Mouse (Mus musculus): ENCODE results near the gene Gss.

Gss gene

GRCm38 (mm10) chr2:155592137-155592853, at the start of gene Gss:
Gss (minus strand) TSS chr2:155592810.
- DNase-seq, result peak; percentile 99 to 100

DNA sequence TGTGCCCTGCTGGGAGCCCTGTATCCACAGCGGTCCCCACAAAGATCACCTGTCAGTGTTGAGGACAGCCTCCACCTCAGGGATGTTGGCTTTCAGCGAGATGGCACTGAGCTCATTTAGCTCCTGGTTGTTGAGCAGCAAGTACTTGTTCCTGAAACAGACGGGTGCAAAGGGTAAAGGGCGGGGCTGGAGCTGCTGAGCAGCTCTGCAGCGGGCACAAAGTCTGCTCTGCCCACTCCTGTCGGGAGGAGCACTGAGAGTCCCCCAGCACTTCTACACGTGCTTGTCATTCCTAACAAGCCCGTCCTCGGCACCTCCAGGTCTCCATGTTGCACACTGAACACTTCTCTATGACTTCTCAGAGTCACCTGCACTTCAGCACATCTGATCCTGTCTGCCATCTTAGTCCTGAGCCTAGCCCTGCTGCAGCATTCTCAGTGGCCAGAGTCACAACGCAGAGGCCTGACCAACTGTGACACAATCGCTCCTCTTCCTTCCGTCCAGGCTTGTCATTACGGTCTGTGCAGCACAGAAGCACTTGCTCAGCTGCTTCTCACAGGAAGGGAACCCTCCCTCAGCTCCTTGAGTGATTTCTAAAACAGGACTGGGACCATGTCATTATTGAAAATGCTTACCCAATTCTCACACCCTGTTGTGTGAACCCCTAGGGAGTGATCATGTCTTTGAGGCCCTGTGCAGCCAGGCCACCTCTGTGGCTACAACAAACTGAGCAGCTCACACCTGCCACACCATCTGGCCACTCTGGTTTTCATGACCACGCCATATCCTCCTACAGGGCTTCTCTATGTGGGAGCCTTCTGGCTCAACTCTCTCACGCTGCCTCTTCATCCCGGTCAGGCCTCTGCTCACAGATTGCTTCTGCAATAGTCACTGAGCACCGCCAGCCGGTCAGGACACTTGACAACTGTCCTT, 49.2 kb upstream of the Gss start:
- no peak for DNase-seq

GRCm38 (mm10) chr2:155640656-155641055, 48.0 kb upstream of the Gss start:
- DNase-seq, result no peak

GRCm38 (mm10) chr2:155637411-155637810, 44.8 kb upstream of the Gss start:
- DNase-seq, result no peak

- no peak for DNase-seq
These were observed 44.3 kb upstream of the Gss start for GRCm38 (mm10) chr2:155636881-155637280.

DNA sequence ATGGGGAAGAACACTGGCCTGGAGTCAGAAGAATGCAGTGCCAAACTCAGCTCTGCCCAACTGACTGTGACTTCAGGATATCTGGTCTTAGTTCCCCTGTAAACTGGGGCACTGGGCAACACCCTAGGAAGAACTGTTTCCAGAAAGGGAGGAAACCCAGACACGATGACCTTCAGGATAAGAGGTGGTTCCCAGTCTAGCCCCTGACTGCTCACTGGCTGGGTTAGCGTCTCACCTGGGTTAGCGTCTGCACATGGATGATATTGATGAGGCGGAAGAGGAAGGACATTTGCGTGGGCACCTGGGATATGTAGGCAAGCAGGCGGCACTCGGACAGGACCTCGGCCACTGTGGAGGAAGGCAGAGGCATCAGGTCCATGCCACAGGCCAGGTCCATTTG, 43.4 kb upstream of the Gss start:
- no peak for DNase-seq

GRCm38 (mm10) chr2:155634562-155634961, 42.0 kb upstream of the Gss start:
- no peak for DNase-seq

DNA sequence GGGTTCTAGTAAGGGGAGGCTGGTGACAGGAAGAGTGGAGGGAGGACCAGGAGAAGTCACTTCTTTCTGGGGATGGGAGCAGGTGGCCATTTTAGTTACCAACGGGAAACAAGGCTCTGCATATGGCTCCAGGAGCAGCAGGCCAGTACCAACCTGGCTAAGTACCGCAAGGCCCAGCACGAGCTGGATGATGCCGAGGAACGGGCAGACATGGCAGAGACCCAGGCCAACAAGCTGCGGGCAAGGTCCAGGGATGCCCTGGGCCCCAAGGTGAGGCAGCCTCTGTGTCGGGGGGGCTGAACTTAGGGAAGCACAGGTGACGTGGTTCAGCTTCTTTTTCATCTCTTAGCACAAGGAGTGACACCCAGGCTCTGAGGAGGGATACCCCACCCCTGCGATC, 41.1 kb upstream of the Gss start:
- DNase-seq, result no peak

DNA sequence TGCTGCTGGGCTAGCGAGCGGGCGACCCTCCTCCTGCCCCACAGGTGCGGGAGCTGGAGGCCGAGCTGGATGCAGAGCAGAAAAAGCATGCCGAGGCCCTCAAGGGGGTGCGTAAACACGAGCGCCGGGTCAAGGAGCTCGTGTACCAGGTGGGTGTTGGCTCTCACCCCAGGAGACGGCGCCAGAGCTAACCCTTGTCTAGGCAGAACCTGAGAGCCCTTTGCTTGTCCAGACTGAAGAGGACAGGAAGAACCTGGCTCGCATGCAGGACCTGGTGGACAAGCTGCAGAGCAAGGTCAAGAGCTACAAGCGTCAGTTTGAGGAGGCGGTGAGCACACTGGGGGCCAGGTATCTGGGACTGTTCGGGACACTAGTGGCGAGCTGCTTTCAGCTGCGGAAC, 40.5 kb upstream of the Gss start:
- peak; percentile 45 to 81 for DNase-seq

DNA sequence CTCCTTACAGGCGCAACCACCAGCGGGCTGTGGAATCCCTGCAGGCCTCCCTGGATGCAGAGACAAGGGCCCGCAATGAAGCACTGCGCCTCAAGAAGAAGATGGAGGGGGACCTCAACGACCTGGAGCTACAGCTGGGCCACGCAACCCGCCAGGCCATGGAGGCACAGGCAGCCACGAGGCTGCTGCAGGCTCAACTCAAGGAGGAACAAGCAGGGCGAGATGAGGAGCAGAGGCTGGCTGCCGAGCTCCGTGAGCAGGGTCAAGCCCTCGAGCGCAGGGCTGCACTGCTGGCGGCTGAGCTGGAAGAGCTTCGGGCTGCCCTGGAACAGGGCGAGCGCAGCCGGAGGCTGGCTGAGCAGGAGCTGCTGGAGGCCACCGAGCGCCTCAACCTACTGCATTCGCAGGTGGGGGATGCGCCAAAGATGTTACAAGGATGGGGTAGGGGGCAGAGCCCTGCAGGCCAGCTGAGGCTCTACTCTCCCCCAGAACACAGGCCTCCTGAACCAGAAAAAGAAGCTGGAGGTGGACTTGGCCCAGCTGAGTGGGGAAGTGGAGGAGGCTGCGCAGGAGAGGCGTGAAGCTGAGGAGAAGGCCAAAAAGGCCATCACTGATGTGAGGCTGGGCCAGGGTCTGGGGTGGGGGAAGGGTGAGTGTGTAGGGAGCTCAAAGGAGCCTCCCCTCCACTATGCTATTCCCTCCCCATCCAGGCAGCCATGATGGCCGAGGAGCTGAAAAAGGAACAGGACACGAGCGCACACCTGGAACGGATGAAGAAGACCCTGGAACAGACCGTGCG, 39.7 kb upstream of the Gss start:
- DNase-seq, result no peak

DNA sequence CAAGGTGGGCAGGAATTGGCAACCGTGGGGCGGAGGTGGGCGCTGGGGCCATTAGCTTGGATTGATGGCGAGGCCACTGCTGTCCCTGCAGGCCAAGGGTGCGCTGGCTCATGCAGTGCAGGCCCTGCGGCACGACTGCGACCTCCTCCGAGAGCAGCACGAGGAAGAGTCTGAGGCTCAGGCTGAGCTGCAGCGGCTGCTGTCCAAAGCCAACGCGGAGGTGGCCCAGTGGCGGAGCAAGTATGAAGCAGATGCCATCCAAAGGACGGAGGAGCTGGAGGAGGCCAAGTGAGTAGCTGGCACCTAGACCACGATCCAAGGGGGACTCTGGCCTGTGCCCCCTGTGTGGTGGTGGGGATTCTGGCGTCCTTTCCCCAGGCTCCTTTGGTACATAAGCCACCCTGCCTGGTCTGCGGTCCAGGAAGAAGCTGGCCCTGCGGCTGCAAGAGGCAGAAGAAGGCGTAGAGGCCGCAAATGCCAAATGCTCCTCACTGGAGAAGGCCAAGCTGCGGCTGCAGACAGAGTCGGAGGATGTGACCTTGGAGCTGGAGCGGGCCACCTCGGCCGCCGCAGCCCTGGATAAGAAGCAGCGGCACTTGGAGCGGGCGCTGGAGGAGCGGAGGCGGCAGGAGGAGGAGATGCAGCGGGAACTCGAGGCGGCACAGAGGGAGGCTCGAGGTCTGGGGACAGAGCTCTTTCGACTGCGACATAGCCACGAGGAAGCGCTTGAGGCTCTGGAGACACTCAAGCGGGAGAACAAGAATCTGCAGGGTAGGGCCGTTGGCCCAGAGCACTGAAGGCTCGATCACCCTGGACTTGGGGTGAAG, 38.2 kb upstream of the Gss start:
- DNase-seq, result peak in 1 of 2 experiments; percentile 45

- DNase-seq, result no peak
These were observed 37.5 kb upstream of the Gss start for GRCm38 (mm10) chr2:155630153-155630552.

- peak; percentile 43 to 57 for DNase-seq
These were observed 36.6 kb upstream of the Gss start for GRCm38 (mm10) chr2:155629231-155629661.

DNA sequence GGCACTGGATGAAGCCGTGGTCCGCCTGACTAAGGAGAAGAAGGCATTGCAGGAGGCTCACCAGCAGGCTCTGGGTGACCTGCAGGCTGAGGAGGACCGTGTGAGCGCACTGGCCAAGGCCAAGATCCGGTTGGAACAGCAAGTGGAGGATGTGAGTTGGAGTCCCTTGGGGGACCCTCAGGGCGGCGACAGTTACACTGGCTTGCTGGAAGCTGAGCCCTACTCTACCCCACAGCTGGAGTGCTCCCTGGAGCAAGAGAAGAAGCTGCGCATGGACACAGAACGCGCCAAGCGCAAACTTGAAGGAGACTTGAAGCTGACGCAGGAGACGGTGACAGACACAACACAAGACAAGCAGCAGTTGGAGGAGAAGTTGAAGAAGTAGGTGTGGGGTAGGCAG, 35.9 kb upstream of the Gss start:
- DNase-seq, result no peak

DNA sequence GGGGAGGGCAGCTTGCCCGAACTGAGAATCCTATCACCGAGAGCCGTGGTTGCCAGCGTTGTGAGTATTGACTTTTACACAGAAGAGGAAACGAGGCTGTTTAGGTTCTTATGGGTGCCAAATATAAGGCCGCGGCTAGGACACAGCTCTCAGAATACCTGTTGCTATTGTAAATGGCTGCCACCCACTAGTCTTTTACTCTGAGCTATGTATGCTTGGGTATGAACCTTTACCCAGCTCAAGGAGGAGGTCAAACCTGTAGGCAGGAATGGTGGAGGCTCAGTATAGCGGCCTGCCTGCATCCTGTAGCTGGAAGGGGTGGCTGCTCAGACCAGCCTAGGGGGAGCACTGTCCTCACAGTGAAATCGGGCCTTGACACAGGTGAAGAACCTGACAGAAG, 35.5 kb upstream of the Gss start:
- no peak for DNase-seq

GRCm38 (mm10) chr2:155627030-155627738, 34.6 kb upstream of the Gss start:
- DNase-seq, result peak; percentile 75 to 80

DNA sequence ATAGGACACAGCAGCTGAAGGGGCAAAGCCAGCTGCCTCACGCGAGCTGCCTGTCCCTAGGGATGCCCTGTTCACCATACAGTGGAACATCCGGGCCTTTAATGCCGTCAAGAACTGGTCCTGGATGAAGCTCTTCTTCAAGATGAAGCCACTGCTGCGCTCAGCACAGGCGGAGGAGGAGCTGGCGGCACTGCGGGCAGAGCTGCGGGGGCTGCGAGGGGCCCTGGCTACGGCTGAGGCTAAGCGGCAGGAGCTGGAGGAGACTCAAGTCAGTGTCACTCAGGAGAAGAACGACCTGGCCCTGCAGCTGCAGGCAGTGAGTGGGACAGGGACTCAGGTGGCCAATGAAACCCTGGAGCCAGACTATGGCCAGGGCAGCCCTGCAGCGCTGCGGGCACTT, 33.7 kb upstream of the Gss start:
- no peak for DNase-seq

GRCm38 (mm10) chr2:155624730-155625129, 32.1 kb upstream of the Gss start:
- DNase-seq, result peak in 1 of 2 experiments; percentile 43

- no peak for DNase-seq
These were observed 31.4 kb upstream of the Gss start for GRCm38 (mm10) chr2:155623996-155624395.

- DNase-seq, result no peak
These were observed 30.0 kb upstream of the Gss start for GRCm38 (mm10) chr2:155622606-155623005.

- peak; percentile 84 to 91 for DNase-seq
These were observed 27.2 kb upstream of the Gss start for GRCm38 (mm10) chr2:155619817-155620216.

DNA sequence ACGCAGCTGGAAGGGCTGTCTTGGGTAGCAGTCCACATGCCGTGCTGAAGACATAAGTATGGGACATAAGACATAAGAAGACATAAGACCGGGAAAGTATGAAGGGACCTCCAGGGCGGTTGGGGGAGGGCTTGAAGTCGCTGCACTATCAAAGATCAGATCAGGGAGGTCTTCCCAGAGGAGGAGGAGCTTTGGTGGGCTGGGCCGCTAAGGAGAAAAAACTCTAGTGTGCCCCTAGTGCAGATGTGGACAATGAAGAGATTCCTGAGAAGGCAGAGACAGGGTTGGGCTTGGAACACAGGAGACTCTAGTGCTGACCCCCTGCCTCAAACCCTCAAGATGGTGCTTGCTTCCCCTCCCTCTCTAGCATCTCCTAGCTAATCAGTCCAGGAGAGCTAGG, 24.4 kb upstream of the Gss start:
- no peak for DNase-seq
